Mouse (Mus musculus): ENCODE results near the gene Hoxa9. TPM values are rescaled to one million over a fixed set of nuclear protein-coding genes. Genes with fewer than 3 reads are reported as not detected.
A peak's percentile ranks its signal among the peaks of the same experiment; 100 is the strongest.

Hoxa9 gene
- polyA plus RNA-seq, 1 experiment from 2014 or later, result 2.2 TPM

- no peaks in the 10 kb centered on the region for H3K9me3 ChIP-seq (ENCODE audit: control insufficient read depth, low read length)
- peak within 1 kb of the TSS; percentile 70 for H3K27ac ChIP-seq (ENCODE audit: low read depth, low read length)
- no peak for DNase-seq (ENCODE audit: low spot score)
- peak within 1 kb of the TSS; percentile 58 for H3K9ac ChIP-seq (ENCODE audit: low read depth, low read length)
- H3K4me1 ChIP-seq (replicated peaks; ENCODE audit: control insufficient read depth, insufficient read depth, low read length), result peaks cover 12% of the 10 kb centered on the region; the same call in 1 of the 2 replicates
- H3K4me2 ChIP-seq, result peak within 1 kb of the TSS; percentile 78
- peaks cover 98% of the 10 kb centered on the region for H3K27me3 ChIP-seq (replicated peaks; ENCODE audit: control insufficient read depth, insufficient read depth, low read length)
- no peaks in the 10 kb centered on the region for H3K36me3 ChIP-seq (ENCODE audit: control insufficient read depth, insufficient read depth, low read length)
- no peak for ATAC-seq (replicated peaks; ENCODE audit: low FRiP score)
- peak within 1 kb of the TSS; percentile 48 for H3K4me3 ChIP-seq (ENCODE audit: low read depth, low read length)
- 2% methylated on average over 73 of the region's 102 CpGs for WGBS
These were observed 39.7 kb downstream of the Hoxa9 start, which contains the start of gene Hoxa4 for GRCm38 (mm10) chr6:52190906-52191810. TSS of gene Hoxa4 (minus strand) at chr6:52191753.

DNA sequence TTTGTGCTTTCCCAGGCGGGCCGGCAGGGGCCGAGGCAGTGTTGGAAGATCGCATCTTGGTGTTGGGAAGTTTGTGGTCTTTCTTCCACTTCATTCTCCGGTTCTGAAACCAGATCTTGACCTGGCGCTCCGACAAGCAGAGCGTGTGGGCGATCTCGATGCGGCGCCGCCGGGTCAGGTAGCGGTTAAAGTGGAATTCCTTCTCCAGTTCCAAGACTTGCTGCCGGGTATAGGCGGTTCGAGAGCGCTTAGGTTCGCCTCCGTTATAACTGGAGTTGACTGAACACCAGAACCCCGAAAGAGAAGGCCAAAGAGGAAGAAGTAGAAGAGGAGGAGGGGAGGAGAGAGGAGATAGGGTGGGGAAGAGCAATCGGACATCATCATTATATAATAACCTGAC lies 40.5 kb downstream of the Hoxa9 start:
- 2% methylated on average over 23 of the region's 23 CpGs for WGBS
- Histone ChIP-seq H3K9me3 (ENCODE audit: control insufficient read depth, low read length) (no peaks in the 10 kb centered on the region), H3K4me3 (ENCODE audit: low read depth, low read length) (peak overlapping the region; percentile 48), H3K4me2 (peak overlapping the region; percentile 78), H3K36me3 (ENCODE audit: control insufficient read depth, insufficient read depth, low read length) (no peaks in the 10 kb centered on the region), H3K9ac (ENCODE audit: low read depth, low read length) (peak overlapping the region; percentile 58), H3K27ac (ENCODE audit: low read depth, low read length) (peak overlapping the region; percentile 70; the same call in 1 of the 2 replicates), H3K27me3 (replicated peaks; ENCODE audit: control insufficient read depth, insufficient read depth, low read length) (peaks cover 98% of the 10 kb centered on the region), H3K4me1 (replicated peaks; ENCODE audit: control insufficient read depth, insufficient read depth, low read length) (peaks cover 13% of the 10 kb centered on the region; the same call in 1 of the 2 replicates)
- ATAC-seq (replicated peaks; ENCODE audit: low FRiP score), result no peak
- DNase-seq (ENCODE audit: low spot score), result peak; percentile 54

GRCm38 (mm10) chr6:52189909-52190308 lies 41.0 kb downstream of the Hoxa9 start:
- Histone ChIP-seq H3K4me3 (ENCODE audit: low read depth, low read length) (peak overlapping the region; percentile 48), H3K4me1 (replicated peaks; ENCODE audit: control insufficient read depth, insufficient read depth, low read length) (peaks cover 12% of the 10 kb centered on the region; the same call in 1 of the 2 replicates), H3K9ac (ENCODE audit: low read depth, low read length) (no peak overlapping the region), H3K27ac (ENCODE audit: low read depth, low read length) (peak overlapping the region; percentile 70; the same call in 1 of the 2 replicates), H3K36me3 (ENCODE audit: control insufficient read depth, insufficient read depth, low read length) (no peaks in the 10 kb centered on the region), H3K4me2 (peak overlapping the region; percentile 78), H3K9me3 (ENCODE audit: control insufficient read depth, low read length) (no peaks in the 10 kb centered on the region), H3K27me3 (replicated peaks; ENCODE audit: control insufficient read depth, insufficient read depth, low read length) (peaks cover 98% of the 10 kb centered on the region)
- DNase-seq (ENCODE audit: low spot score) (no peak), ATAC-seq (replicated peaks; ENCODE audit: low FRiP score) (no peak)
- WGBS, result 13% methylated on average over 8 of the region's 8 CpGs

- Histone ChIP-seq H3K27me3 (replicated peaks; ENCODE audit: control insufficient read depth, insufficient read depth, low read length) (peaks cover 98% of the 10 kb centered on the region), H3K36me3 (ENCODE audit: control insufficient read depth, insufficient read depth, low read length) (no peaks in the 10 kb centered on the region), H3K4me3 (ENCODE audit: low read depth, low read length) (no peak overlapping the region), H3K27ac (ENCODE audit: low read depth, low read length) (peak overlapping the region; percentile 64), H3K9ac (ENCODE audit: low read depth, low read length) (peak overlapping the region; percentile 37; the same call in 1 of the 2 replicates), H3K4me2 (peak overlapping the region; percentile 78), H3K9me3 (ENCODE audit: control insufficient read depth, low read length) (no peaks in the 10 kb centered on the region), H3K4me1 (replicated peaks; ENCODE audit: control insufficient read depth, insufficient read depth, low read length) (peaks cover 10% of the 10 kb centered on the region; the same call in 1 of the 2 replicates)
- WGBS, result 17% methylated on average over 5 of the region's 5 CpGs
- ATAC-seq (replicated peaks; ENCODE audit: low FRiP score) (no peak), DNase-seq (ENCODE audit: low spot score) (no peak)
These were observed 41.7 kb downstream of the Hoxa9 start for GRCm38 (mm10) chr6:52189172-52189591.

GRCm38 (mm10) chr6:52186500-52186899 lies 44.4 kb downstream of the Hoxa9 start:
- Histone ChIP-seq H3K4me3 (ENCODE audit: low read depth, low read length) (no peak overlapping the region), H3K27ac (ENCODE audit: low read depth, low read length) (no peak overlapping the region), H3K4me2 (no peak overlapping the region), H3K9ac (ENCODE audit: low read depth, low read length) (no peak overlapping the region), H3K36me3 (ENCODE audit: control insufficient read depth, insufficient read depth, low read length) (no peaks in the 10 kb centered on the region), H3K27me3 (replicated peaks; ENCODE audit: control insufficient read depth, insufficient read depth, low read length) (peaks cover 98% of the 10 kb centered on the region), H3K9me3 (ENCODE audit: control insufficient read depth, low read length) (no peaks in the 10 kb centered on the region), H3K4me1 (replicated peaks; ENCODE audit: control insufficient read depth, insufficient read depth, low read length) (peaks cover 13% of the 10 kb centered on the region)
- ATAC-seq (replicated peaks; ENCODE audit: low FRiP score) (no peak), DNase-seq (ENCODE audit: low spot score) (no peak)
- WGBS, result 4% methylated on average over 1 of the region's 1 CpGs

- Histone ChIP-seq H3K9ac (ENCODE audit: low read depth, low read length) (no peak overlapping the region), H3K36me3 (ENCODE audit: control insufficient read depth, insufficient read depth, low read length) (no peaks in the 10 kb centered on the region), H3K4me1 (replicated peaks; ENCODE audit: control insufficient read depth, insufficient read depth, low read length) (peaks cover 11% of the 10 kb centered on the region), H3K27me3 (replicated peaks; ENCODE audit: control insufficient read depth, insufficient read depth, low read length) (peaks cover 98% of the 10 kb centered on the region), H3K9me3 (ENCODE audit: control insufficient read depth, low read length) (no peaks in the 10 kb centered on the region), H3K4me3 (ENCODE audit: low read depth, low read length) (no peak overlapping the region), H3K27ac (ENCODE audit: low read depth, low read length) (no peak overlapping the region), H3K4me2 (no peak overlapping the region; the same call in 1 of the 2 replicates)
- ATAC-seq (replicated peaks; ENCODE audit: low FRiP score), result no peak
- 24% methylated on average over 3 of the region's 3 CpGs for WGBS
- no peak for DNase-seq (ENCODE audit: low spot score)
These were observed 45.1 kb downstream of the Hoxa9 start for GRCm38 (mm10) chr6:52185834-52186233.

DNA sequence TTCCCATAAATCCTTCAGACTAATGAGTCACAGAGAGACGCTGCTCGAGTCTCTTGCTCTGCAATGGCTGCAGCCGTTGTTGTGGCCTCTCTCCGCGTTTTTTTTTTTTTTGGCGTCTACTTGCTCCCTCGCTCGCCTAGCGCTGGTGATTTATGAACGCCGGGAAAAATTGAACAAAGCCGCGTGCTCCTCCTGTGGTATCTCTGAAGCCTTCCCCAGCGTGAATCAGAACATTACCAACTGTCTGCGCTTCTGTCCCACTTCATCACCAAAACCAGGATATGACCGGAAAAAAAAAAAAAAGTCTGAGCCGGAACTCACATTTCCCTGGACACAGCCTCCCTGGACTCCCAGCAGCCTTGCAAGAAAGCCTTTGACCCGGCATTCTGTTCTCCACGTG lies 45.7 kb downstream of the Hoxa9 start:
- no peaks in the 10 kb centered on the region for H3K9me3 ChIP-seq (ENCODE audit: control insufficient read depth, low read length)
- H3K27ac ChIP-seq (ENCODE audit: low read depth, low read length), result no peak overlapping the region
- H3K27me3 ChIP-seq (replicated peaks; ENCODE audit: control insufficient read depth, insufficient read depth, low read length), result peaks cover 98% of the 10 kb centered on the region
- H3K9ac ChIP-seq (ENCODE audit: low read depth, low read length), result no peak overlapping the region
- H3K36me3 ChIP-seq (ENCODE audit: control insufficient read depth, insufficient read depth, low read length), result no peaks in the 10 kb centered on the region
- peaks cover 11% of the 10 kb centered on the region for H3K4me1 ChIP-seq (replicated peaks; ENCODE audit: control insufficient read depth, insufficient read depth, low read length)
- no peak for DNase-seq (ENCODE audit: low spot score)
- peak overlapping the region; percentile 29 for H3K4me2 ChIP-seq
- no peak overlapping the region for H3K4me3 ChIP-seq (ENCODE audit: low read depth, low read length)
- ATAC-seq (replicated peaks; ENCODE audit: low FRiP score), result no peak
- 3% methylated on average over 19 of the region's 19 CpGs for WGBS

DNA sequence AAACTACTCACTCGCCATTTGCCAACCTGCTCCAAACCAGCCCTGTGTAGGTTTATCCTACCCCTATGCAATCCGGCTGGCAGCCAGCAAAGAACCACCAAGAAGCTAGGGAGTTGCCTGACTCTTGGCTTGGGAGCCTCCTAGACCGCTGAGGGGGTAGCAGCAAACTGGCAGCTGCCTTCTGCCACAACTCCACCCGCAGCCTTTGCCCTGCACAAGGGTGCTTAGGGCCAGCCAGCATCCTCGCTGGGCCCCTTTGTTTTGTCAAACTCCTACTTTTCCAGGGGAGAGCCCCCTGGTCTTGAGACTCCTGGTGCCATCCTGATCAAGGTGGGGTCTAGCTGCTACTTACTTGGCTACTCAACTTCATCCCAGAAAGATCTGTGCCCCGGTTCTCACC lies 46.2 kb downstream of the Hoxa9 start:
- Histone ChIP-seq H3K4me2 (peak overlapping the region; percentile 29), H3K9ac (ENCODE audit: low read depth, low read length) (no peak overlapping the region), H3K9me3 (ENCODE audit: control insufficient read depth, low read length) (no peaks in the 10 kb centered on the region), H3K36me3 (ENCODE audit: control insufficient read depth, insufficient read depth, low read length) (no peaks in the 10 kb centered on the region), H3K4me1 (replicated peaks; ENCODE audit: control insufficient read depth, insufficient read depth, low read length) (peaks cover 11% of the 10 kb centered on the region), H3K27me3 (replicated peaks; ENCODE audit: control insufficient read depth, insufficient read depth, low read length) (peaks cover 98% of the 10 kb centered on the region), H3K27ac (ENCODE audit: low read depth, low read length) (no peak overlapping the region), H3K4me3 (ENCODE audit: low read depth, low read length) (no peak overlapping the region)
- no peak for DNase-seq (ENCODE audit: low spot score)
- 8% methylated on average over 6 of the region's 6 CpGs for WGBS
- ATAC-seq (replicated peaks; ENCODE audit: low FRiP score), result no peak

Measured in liver, embryonic 11.5 days (tissue).